Mouse (Mus musculus) lung, postnatal 0 days (tissue): ENCODE data around the gene Gm4871.

Source experiments
- CTCF ChIP-seq: IDR thresholded peaks from 2 replicates; pipeline ENCODE4 v1.5.1; 2016; ENCODE audit warnings: antibody characterized with exemption, mild to moderate bottlenecking
- EP300 ChIP-seq: IDR thresholded peaks from 2 replicates; pipeline ENCODE4 v1.6.1; 2016; ENCODE audit warnings: antibody characterized with exemption, mild to moderate bottlenecking, control low read depth

GRCm38 (mm10) chr5:145008878-145009659 is 23.5 kb downstream of the Gm4871 start:
- TF ChIP-seq CTCF (no peak), EP300 (no peak)
